Mouse (Mus musculus): ENCODE results near the gene Scn7a. TPM values are rescaled to one million over a fixed set of nuclear protein-coding genes. Genes with fewer than 3 reads are reported as not detected.

Gene Scn7a
- total RNA-seq, 2 experiments from 2014 or later = 0.63 to 0.74 TPM

Other genes with a start within 250 kb of the Scn7a start
- gene Scn9a, start 150.0 kb downstream of the Scn7a start, total RNA-seq (2021) = 1 to 10 TPM; 4.0 to 4.3 TPM